Mouse (Mus musculus) hindbrain, postnatal 0 days (tissue): Measurements from ENCODE around the gene Crhr2. TPM values are rescaled to one million over a fixed set of nuclear protein-coding genes. Genes with fewer than 3 reads are reported as not detected.

ENCODE experiments used
- ATAC-seq: fragments of 200-750 bp; cut with Nextera tagmentation; 2 replicates; pipeline ENCODE4 v1.8.0; 2017; ENCODE audit warnings: mild to moderate bottlenecking, moderate TSS enrichment, moderate library complexity
- DNase-seq: peaks from one replicate; pipeline ENCODE4 v3.0.0-alpha.2; 2015; ENCODE audit warnings: low spot score
- H3K27ac ChIP-seq: fragments of 300-500 bp; sonication (generic); 2 replicates; pipeline ENCODE4 v1.5.1; 2014; ENCODE audit warnings: mild to moderate bottlenecking
- H3K27me3 ChIP-seq: fragments of 300-500 bp; sonication (generic); 2 replicates; pipeline ENCODE4 v1.6.1; 2014; ENCODE audit warnings: low read length, mixed read lengths; ENCODE audit not compliant: insufficient read depth
- H3K36me3 ChIP-seq: fragments of 300-500 bp; sonication (generic); 2 replicates; pipeline ENCODE4 v1.6.1; 2014; ENCODE audit warnings: low read length, mixed read lengths; ENCODE audit not compliant: insufficient read depth
- H3K4me1 ChIP-seq: fragments of 300-500 bp; sonication (generic); 2 replicates; pipeline ENCODE4 v1.6.1; 2014; ENCODE audit warnings: antibody characterized with exemption, low read length, mixed read lengths; ENCODE audit not compliant: insufficient read depth
- H3K4me2 ChIP-seq: fragments of 300-500 bp; sonication (generic); 2 replicates; pipeline ENCODE4 v1.6.1; 2014; ENCODE audit warnings: low read depth, mild to moderate bottlenecking, low read length, moderate library complexity, mixed read lengths
- H3K4me3 ChIP-seq: fragments of 300-500 bp; sonication (generic); 2 replicates; pipeline ENCODE4 v1.5.1; 2014; ENCODE audit warnings: low read length
- H3K9ac ChIP-seq: fragments of 300-500 bp; sonication (generic); replicated peaks from 2 replicates; pipeline ENCODE4 v1.6.1; 2014; ENCODE audit warnings: mild to moderate bottlenecking, low read length, moderate library complexity, mixed read lengths
- H3K9me3 ChIP-seq: fragments of 300-500 bp; sonication (generic); 2 replicates; pipeline ENCODE4 v1.6.1; 2016; ENCODE audit warnings: low read length, mixed read lengths
- CTCF ChIP-seq: IDR thresholded peaks from 2 replicates; pipeline ENCODE4 v1.5.1; 2016; ENCODE audit warnings: antibody characterized with exemption, control low read depth, low read depth
- WGBS: fragments of 180-500 bp; shearing (Covaris S2); extraction: QIAGEN DNeasy Blood & Tissue Kit; methylation state at CpG from one replicate; pipeline ENCODE4 v1.1.7; 2014; 5-methylcytosine and 5-hydroxymethylcytosine counted together
- polyA plus RNA-seq: library from polyadenylated mRNA; unstranded; fragments of >200 nt; fragmentation: Nextera tagmentation; extraction: Ambion mirVana; gene quantifications from 2 replicates; pipeline ENCODE4 v1.2.1, GENCODE M21; 2015
- total RNA-seq: library from RNA; depleted of rRNA; stranded (reverse); fragments of >200 nt; gene quantifications from 2 replicates; pipeline ENCODE4 v1.2.3, GENCODE M21; 2014; rRNA removed

Crhr2 gene
- total and polyA plus RNA-seq, 2 experiments from 2014 or later: 1.5 to 3.0 TPM

- Histone ChIP-seq H3K27me3 (no peaks in the 10 kb centered on the region), H3K27ac (no peak overlapping the region), H3K9ac (no peak overlapping the region), H3K4me1 (no peaks in the 10 kb centered on the region), H3K4me3 (no peak overlapping the region), H3K4me2 (no peak overlapping the region), H3K36me3 (peaks cover 52% of the 10 kb centered on the region), H3K9me3 (no peaks in the 10 kb centered on the region)
- DNase-seq: no peak
- no peak for ATAC-seq
- no peak for TF ChIP-seq CTCF
- 89% methylated on average over 3 of the region's 3 CpGs for WGBS
Observed at GRCm38 (mm10) chr6:55057427-55057826, 75.4 kb downstream of the Crhr2 start.

GRCm38 (mm10) chr6:55054491-55054890 is 78.3 kb downstream of the Crhr2 start:
- DNase-seq (no peak), ATAC-seq (no peak)
- Histone ChIP-seq H3K36me3 (peaks cover 58% of the 10 kb centered on the region), H3K4me2 (no peak overlapping the region), H3K9ac (no peak overlapping the region), H3K4me3 (no peak overlapping the region), H3K4me1 (no peaks in the 10 kb centered on the region), H3K27ac (no peak overlapping the region), H3K9me3 (no peaks in the 10 kb centered on the region), H3K27me3 (no peaks in the 10 kb centered on the region)
- no peak for TF ChIP-seq CTCF
- 89% methylated on average over 4 of the region's 4 CpGs for WGBS

- H3K4me3 ChIP-seq: no peak overlapping the region
- no peaks in the 10 kb centered on the region for H3K9me3 ChIP-seq
- no peaks in the 10 kb centered on the region for H3K4me1 ChIP-seq
- H3K9ac ChIP-seq: no peak overlapping the region
- DNase-seq (no peak), ATAC-seq (no peak)
- H3K4me2 ChIP-seq: no peak overlapping the region
- H3K27ac ChIP-seq: no peak overlapping the region
- TF ChIP-seq CTCF: no peak
- 96% methylated on average over 10 of the region's 10 CpGs for WGBS
- no peaks in the 10 kb centered on the region for H3K27me3 ChIP-seq
- peaks cover 44% of the 10 kb centered on the region for H3K36me3 ChIP-seq
Observed at GRCm38 (mm10) chr6:55049186-55049585, 83.6 kb downstream of the Crhr2 start.

GRCm38 (mm10) chr6:55045326-55045725 is 87.5 kb downstream of the Crhr2 start:
- Histone ChIP-seq H3K36me3 (peaks cover 18% of the 10 kb centered on the region; the same call in 1 of the 2 replicates), H3K4me1 (no peaks in the 10 kb centered on the region), H3K27me3 (no peaks in the 10 kb centered on the region), H3K27ac (no peak overlapping the region), H3K9me3 (no peaks in the 10 kb centered on the region), H3K4me3 (no peak overlapping the region), H3K4me2 (no peak overlapping the region), H3K9ac (no peak overlapping the region)
- no peak for TF ChIP-seq CTCF
- DNase-seq (no peak), ATAC-seq (no peak)
- 39% methylated on average over 1 of the region's 1 CpGs for WGBS

- 52% methylated on average over 5 of the region's 5 CpGs for WGBS
- ATAC-seq: no peak
Observed at GRCm38 (mm10) chr6:55044542-55044941, 88.3 kb downstream of the Crhr2 start.

GRCm38 (mm10) chr6:55043206-55043605 is 89.6 kb downstream of the Crhr2 start:
- ATAC-seq (no peak), DNase-seq (no peak)
- no peak overlapping the region for H3K4me2 ChIP-seq
- H3K27ac ChIP-seq: no peak overlapping the region
- peaks cover 4% of the 10 kb centered on the region; the same call in 1 of the 2 replicates for H3K4me1 ChIP-seq
- H3K27me3 ChIP-seq: no peaks in the 10 kb centered on the region
- peaks cover 8% of the 10 kb centered on the region; the same call in 1 of the 2 replicates for H3K36me3 ChIP-seq
- 88% methylated on average over 8 of the region's 8 CpGs for WGBS
- H3K4me3 ChIP-seq: no peak overlapping the region
- no peak overlapping the region for H3K9ac ChIP-seq
- TF ChIP-seq CTCF: no peak
- no peaks in the 10 kb centered on the region for H3K9me3 ChIP-seq

More at GRCm38 (mm10) chr6:55044542-55044941, 88.3 kb downstream of the Crhr2 start:
- H3K9me3 ChIP-seq: no peaks in the 10 kb centered on the region
- no peak overlapping the region for H3K4me2 ChIP-seq
- H3K4me3 ChIP-seq: no peak overlapping the region
- H3K27ac ChIP-seq: no peak overlapping the region
- H3K36me3 ChIP-seq: peaks cover 10% of the 10 kb centered on the region; the same call in 1 of the 2 replicates
- peaks cover 2% of the 10 kb centered on the region; the same call in 1 of the 2 replicates for H3K4me1 ChIP-seq
- no peak for DNase-seq
- no peak for TF ChIP-seq CTCF
- H3K27me3 ChIP-seq: no peaks in the 10 kb centered on the region
- no peak overlapping the region for H3K9ac ChIP-seq

Other genes starting within 250 kb of the Crhr2 start
- 3.5 and 4.8 TPM in 2 replicates for gene Nod1, start 160.4 kb downstream of the Crhr2 start, total RNA-seq
- gene Nod1, start 160.4 kb downstream of the Crhr2 start, polyA plus RNA-seq: 1.7 and 1.9 TPM in 2 replicates
- gene Ggct, start 140.1 kb downstream of the Crhr2 start, total RNA-seq: 8.5 and 15.2 TPM in 2 replicates
- gene Ggct, start 140.1 kb downstream of the Crhr2 start, polyA plus RNA-seq: 23.0 and 23.2 TPM in 2 replicates
- gene Gars, start 95.0 kb downstream of the Crhr2 start, total RNA-seq: 111 and 114 TPM in 2 replicates
- 186 and 192 TPM in 2 replicates for gene Gars, start 95.0 kb downstream of the Crhr2 start, polyA plus RNA-seq
- gene Inmt, start 42.0 kb upstream of the Crhr2 start, total RNA-seq: 0.52 TPM in 1 of 2 replicates, not detected in the other
- gene Inmt, start 42.0 kb upstream of the Crhr2 start, polyA plus RNA-seq: not detected in 2 replicates
- gene Mindy4, start 70.4 kb upstream of the Crhr2 start, total RNA-seq: 10.4 and 11.7 TPM in 2 replicates
- 8.2 and 8.4 TPM in 2 replicates for gene Mindy4, start 70.4 kb upstream of the Crhr2 start, polyA plus RNA-seq
- gene Aqp1, start 203.4 kb upstream of the Crhr2 start, total RNA-seq: 17.0 and 32.6 TPM in 2 replicates
- gene Aqp1, start 203.4 kb upstream of the Crhr2 start, polyA plus RNA-seq: 19.5 and 21.7 TPM in 2 replicates
- gene Ghrhr, start 243.3 kb upstream of the Crhr2 start, total RNA-seq: not detected in 2 replicates
- gene Ghrhr, start 243.3 kb upstream of the Crhr2 start, polyA plus RNA-seq: not detected in 2 replicates